Mouse (Mus musculus): ENCODE data around the gene Hoxb13. TPM values are rescaled to one million over a fixed set of nuclear protein-coding genes. Genes with fewer than 3 reads are reported as not detected.

Hoxb13 gene
- polyA plus RNA-seq, 1 experiment from 2014 or later = not detected

DNA sequence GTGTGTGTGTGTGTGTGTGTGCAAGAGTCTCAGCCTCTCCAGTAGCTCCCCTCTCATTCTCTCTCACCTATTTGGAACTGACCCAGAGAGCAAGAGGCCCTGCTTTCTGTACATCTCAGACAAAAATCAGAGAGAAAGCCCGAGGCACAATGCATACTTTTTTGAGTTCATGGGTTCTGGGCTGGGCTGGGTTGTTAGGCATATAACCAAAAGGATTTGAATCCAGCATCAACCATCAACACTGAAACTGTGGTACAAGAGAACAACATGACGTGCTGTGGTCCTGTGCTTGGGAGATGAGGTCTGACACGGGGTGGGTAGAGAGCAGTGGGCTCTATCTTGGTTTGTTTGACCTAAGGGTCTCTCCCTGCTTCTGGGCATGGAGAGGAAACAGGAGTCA, 22.5 kb upstream of the Hoxb13 start:
- H3K36me3 ChIP-seq (ENCODE audit: control insufficient read depth, insufficient read depth, low read length) = no peaks in the 10 kb centered on the region
- H3K27me3 ChIP-seq (ENCODE audit: control insufficient read depth, insufficient read depth, low read length) = peaks cover 100% of the 10 kb centered on the region
- no peak for ATAC-seq (ENCODE audit: insufficient number of reproducible peaks, insufficient read depth, low FRiP score, low read depth)
- no peak overlapping the region for H3K27ac ChIP-seq (replicated peaks in 1 of 2; ENCODE audit: control insufficient read depth in 1 of 2, insufficient read depth in 1 of 2, low read depth in 2 of 2, low read length in 2 of 2)
- H3K4me2 ChIP-seq (ENCODE audit: low read length) = no peak overlapping the region
- no peaks in the 10 kb centered on the region for H3K9me3 ChIP-seq (ENCODE audit: control insufficient read depth, low read length)
- H3K4me3 ChIP-seq (ENCODE audit: control insufficient read depth in 1 of 2, insufficient read depth in 1 of 2, low read depth in 1 of 2, low read length in 2 of 2) = no peak overlapping the region
- 2% methylated on average over 3 of the region's 3 CpGs for WGBS
- no peaks in the 10 kb centered on the region for H3K4me1 ChIP-seq (ENCODE audit: control insufficient read depth in 2 of 2, insufficient read depth in 2 of 2, low read length in 2 of 2)
- no peak overlapping the region for H3K9ac ChIP-seq (ENCODE audit: low read length)

DNA sequence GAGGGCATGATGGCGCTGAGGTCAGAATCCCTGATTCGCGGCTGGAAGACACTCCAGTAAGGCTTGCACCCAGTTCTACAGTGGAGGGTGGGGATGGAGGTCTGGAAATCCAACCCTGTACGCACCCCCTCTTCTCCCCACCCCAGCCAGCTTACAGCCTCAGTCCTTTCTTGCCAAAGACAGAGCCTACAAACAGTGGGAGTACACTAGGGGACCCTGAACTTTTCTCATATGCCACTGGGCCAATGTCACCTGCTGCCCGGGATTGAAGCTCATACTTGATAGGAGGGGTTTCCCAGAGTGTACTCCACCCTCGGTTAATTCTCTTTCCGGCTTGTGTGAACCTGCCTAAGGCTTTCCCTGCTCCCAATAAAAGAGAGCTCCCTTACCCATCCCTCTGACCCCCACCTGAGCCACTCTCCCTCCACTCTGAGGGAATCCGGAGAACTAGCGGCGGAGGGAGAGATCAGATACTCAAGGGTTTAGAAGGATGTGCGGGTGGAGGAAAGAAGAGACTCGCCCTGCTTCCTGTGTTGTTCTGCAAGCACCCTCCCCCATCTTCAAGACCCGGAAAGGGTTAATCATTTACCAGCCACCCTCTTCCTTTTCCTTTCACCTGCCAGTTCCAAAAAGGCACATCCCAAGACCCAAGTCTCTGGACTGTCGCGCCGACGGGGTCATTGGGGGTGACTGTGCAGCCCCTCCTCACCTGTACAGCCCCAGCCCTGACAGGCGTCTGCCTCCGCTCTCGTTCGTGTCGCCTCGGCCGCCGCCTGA, 21.4 kb upstream of the Hoxb13 start:
- no peak for ATAC-seq (ENCODE audit: insufficient number of reproducible peaks, insufficient read depth, low FRiP score, low read depth)
- H3K9me3 ChIP-seq (ENCODE audit: control insufficient read depth, low read length) = no peaks in the 10 kb centered on the region
- no peak overlapping the region for H3K9ac ChIP-seq (ENCODE audit: low read length)
- no peaks in the 10 kb centered on the region for H3K4me1 ChIP-seq (ENCODE audit: control insufficient read depth in 2 of 2, insufficient read depth in 2 of 2, low read length in 2 of 2)
- no peaks in the 10 kb centered on the region for H3K36me3 ChIP-seq (ENCODE audit: control insufficient read depth, insufficient read depth, low read length)
- under 1% methylated on average over 25 of the region's 25 CpGs for WGBS
- no peak overlapping the region for H3K4me2 ChIP-seq (ENCODE audit: low read length)
- H3K4me3 ChIP-seq (ENCODE audit: control insufficient read depth in 1 of 2, insufficient read depth in 1 of 2, low read depth in 1 of 2, low read length in 2 of 2) = no peak overlapping the region
- H3K27me3 ChIP-seq (ENCODE audit: control insufficient read depth, insufficient read depth, low read length) = peaks cover 99% of the 10 kb centered on the region
- H3K27ac ChIP-seq (replicated peaks in 1 of 2; ENCODE audit: control insufficient read depth in 1 of 2, insufficient read depth in 1 of 2, low read depth in 2 of 2, low read length in 2 of 2) = no peak overlapping the region

- Histone ChIP-seq H3K4me2 (ENCODE audit: low read length) (no peak overlapping the region), H3K4me1 (ENCODE audit: control insufficient read depth in 2 of 2, insufficient read depth in 2 of 2, low read length in 2 of 2) (no peaks in the 10 kb centered on the region), H3K9ac (ENCODE audit: low read length) (no peak overlapping the region), H3K9me3 (ENCODE audit: control insufficient read depth, low read length) (no peaks in the 10 kb centered on the region), H3K27ac (replicated peaks in 1 of 2; ENCODE audit: control insufficient read depth in 1 of 2, insufficient read depth in 1 of 2, low read depth in 2 of 2, low read length in 2 of 2) (no peak overlapping the region), H3K36me3 (ENCODE audit: control insufficient read depth, insufficient read depth, low read length) (no peaks in the 10 kb centered on the region), H3K27me3 (ENCODE audit: control insufficient read depth, insufficient read depth, low read length) (peaks cover 99% of the 10 kb centered on the region), H3K4me3 (ENCODE audit: control insufficient read depth in 1 of 2, insufficient read depth in 1 of 2, low read depth in 1 of 2, low read length in 2 of 2) (no peak overlapping the region)
- under 1% methylated on average over 16 of the region's 16 CpGs for WGBS
- no peak for ATAC-seq (ENCODE audit: insufficient number of reproducible peaks, insufficient read depth, low FRiP score, low read depth)
These were observed 20.8 kb upstream of the Hoxb13 start for GRCm38 (mm10) chr11:96173288-96173840.

DNA sequence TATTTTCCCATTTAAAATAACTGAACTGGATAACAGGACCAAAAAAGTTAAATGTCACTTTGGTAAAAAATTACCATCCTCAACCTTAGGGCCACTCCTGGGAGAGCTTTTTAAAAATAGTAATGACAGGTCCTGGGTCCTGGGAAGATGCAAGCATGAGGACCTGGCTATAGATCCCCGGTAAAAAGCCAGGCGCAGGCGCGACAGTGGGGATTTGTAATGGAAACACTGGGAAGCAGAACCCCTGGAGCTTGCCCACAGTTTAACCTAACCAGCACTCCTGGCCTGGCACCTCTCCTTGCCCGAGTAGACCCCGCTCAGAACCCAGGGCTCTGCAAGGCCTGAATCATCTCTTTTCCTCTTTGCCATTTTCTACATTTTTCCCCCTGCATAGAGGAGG, 19.2 kb upstream of the Hoxb13 start:
- 3% methylated on average over 6 of the region's 6 CpGs for WGBS
- Histone ChIP-seq H3K27ac (replicated peaks in 1 of 2; ENCODE audit: control insufficient read depth in 1 of 2, insufficient read depth in 1 of 2, low read depth in 2 of 2, low read length in 2 of 2) (no peak overlapping the region), H3K4me1 (ENCODE audit: control insufficient read depth in 2 of 2, insufficient read depth in 2 of 2, low read length in 2 of 2) (no peaks in the 10 kb centered on the region), H3K4me3 (ENCODE audit: control insufficient read depth in 1 of 2, insufficient read depth in 1 of 2, low read depth in 1 of 2, low read length in 2 of 2) (no peak overlapping the region), H3K36me3 (ENCODE audit: control insufficient read depth, insufficient read depth, low read length) (no peaks in the 10 kb centered on the region), H3K27me3 (ENCODE audit: control insufficient read depth, insufficient read depth, low read length) (peaks cover 99% of the 10 kb centered on the region), H3K9me3 (ENCODE audit: control insufficient read depth, low read length) (no peaks in the 10 kb centered on the region), H3K9ac (ENCODE audit: low read length) (no peak overlapping the region), H3K4me2 (ENCODE audit: low read length) (no peak overlapping the region)
- ATAC-seq (ENCODE audit: insufficient number of reproducible peaks, insufficient read depth, low FRiP score, low read depth) = no peak

DNA sequence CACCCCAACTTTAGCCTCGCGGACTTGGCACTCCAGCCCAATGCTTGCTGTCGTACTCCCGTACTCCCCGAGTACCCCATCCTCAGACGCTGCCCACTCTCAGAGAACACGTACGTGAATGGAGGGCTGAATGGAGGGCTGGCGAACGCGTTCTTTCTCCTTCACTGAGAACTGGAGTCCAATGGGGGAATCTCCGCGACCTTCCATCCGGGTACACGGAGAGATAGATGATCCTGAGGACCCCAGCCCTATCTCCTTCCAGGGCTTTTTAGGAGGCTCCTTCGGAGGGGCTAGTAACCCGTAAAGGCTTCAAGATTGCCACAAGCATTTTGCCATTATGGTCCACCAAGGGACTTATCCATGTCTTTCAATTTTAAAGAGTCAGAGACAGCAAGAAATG, 18.6 kb upstream of the Hoxb13 start:
- Histone ChIP-seq H3K9me3 (ENCODE audit: control insufficient read depth, low read length) (no peaks in the 10 kb centered on the region), H3K27ac (replicated peaks in 1 of 2; ENCODE audit: control insufficient read depth in 1 of 2, insufficient read depth in 1 of 2, low read depth in 2 of 2, low read length in 2 of 2) (no peak overlapping the region), H3K36me3 (ENCODE audit: control insufficient read depth, insufficient read depth, low read length) (no peaks in the 10 kb centered on the region), H3K4me2 (ENCODE audit: low read length) (no peak overlapping the region), H3K4me1 (ENCODE audit: control insufficient read depth in 2 of 2, insufficient read depth in 2 of 2, low read length in 2 of 2) (no peaks in the 10 kb centered on the region), H3K27me3 (ENCODE audit: control insufficient read depth, insufficient read depth, low read length) (peaks cover 99% of the 10 kb centered on the region), H3K4me3 (ENCODE audit: control insufficient read depth in 1 of 2, insufficient read depth in 1 of 2, low read depth in 1 of 2, low read length in 2 of 2) (no peak overlapping the region), H3K9ac (ENCODE audit: low read length) (no peak overlapping the region)
- no peak for ATAC-seq (ENCODE audit: insufficient number of reproducible peaks, insufficient read depth, low FRiP score, low read depth)
- under 1% methylated on average over 17 of the region's 17 CpGs for WGBS

DNA sequence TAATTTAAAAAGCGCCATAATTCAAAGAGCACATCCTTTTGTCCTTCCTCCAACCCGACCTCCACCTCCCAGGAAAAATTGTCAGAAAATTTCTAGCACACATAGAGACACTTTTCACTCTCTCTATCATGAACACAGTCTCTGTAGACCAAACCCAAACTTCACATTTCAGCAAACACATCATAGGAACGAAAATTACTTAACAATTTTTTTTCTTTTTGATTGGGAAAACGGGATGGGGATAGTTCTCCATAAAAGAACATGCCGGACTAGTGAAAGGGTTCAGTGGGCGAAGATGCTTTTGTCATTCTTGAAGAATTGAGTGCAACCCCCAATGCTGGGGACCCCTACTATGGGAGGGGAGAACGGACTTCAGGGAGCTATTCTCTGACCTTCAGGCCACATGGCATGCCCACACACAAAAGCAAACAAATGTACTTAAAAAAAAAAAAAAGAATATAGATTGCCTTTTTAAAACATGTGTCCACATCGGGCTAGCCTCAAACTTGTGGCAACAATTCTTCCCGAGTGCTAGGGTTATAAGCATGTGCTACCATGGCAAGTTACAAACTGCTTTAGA, 18.1 kb upstream of the Hoxb13 start:
- H3K27ac ChIP-seq (replicated peaks in 1 of 2; ENCODE audit: control insufficient read depth in 1 of 2, insufficient read depth in 1 of 2, low read depth in 2 of 2, low read length in 2 of 2) = no peak overlapping the region
- no peaks in the 10 kb centered on the region for H3K9me3 ChIP-seq (ENCODE audit: control insufficient read depth, low read length)
- 4% methylated on average over 9 of the region's 9 CpGs for WGBS
- H3K27me3 ChIP-seq (ENCODE audit: control insufficient read depth, insufficient read depth, low read length) = peaks cover 99% of the 10 kb centered on the region
- no peak overlapping the region for H3K4me2 ChIP-seq (ENCODE audit: low read length)
- H3K4me3 ChIP-seq (ENCODE audit: control insufficient read depth in 1 of 2, insufficient read depth in 1 of 2, low read depth in 1 of 2, low read length in 2 of 2) = no peak overlapping the region
- ATAC-seq (ENCODE audit: insufficient number of reproducible peaks, insufficient read depth, low FRiP score, low read depth) = no peak
- H3K9ac ChIP-seq (ENCODE audit: low read length) = no peak overlapping the region
- H3K36me3 ChIP-seq (ENCODE audit: control insufficient read depth, insufficient read depth, low read length) = no peaks in the 10 kb centered on the region
- no peaks in the 10 kb centered on the region for H3K4me1 ChIP-seq (ENCODE audit: control insufficient read depth in 2 of 2, insufficient read depth in 2 of 2, low read length in 2 of 2)

DNA sequence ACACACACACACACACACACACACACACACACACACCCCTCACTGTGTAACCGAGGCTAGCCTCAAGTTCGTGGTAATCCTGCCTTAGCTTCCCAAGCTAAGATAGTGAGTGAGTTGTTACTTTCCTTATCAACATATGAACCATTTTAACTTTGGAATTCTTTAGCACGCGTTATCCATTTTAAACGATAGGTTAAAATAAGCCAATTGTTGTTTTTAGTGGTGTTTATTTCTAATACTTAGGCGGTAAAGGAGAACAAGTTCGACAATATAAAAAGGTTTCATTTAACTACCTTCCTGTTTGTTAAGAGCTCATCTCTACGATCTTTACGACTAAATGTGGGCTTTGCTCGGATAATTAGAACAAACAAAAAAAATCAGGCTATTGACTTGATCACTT, 17.3 kb upstream of the Hoxb13 start:
- Histone ChIP-seq H3K9ac (ENCODE audit: low read length) (no peak overlapping the region), H3K9me3 (ENCODE audit: control insufficient read depth, low read length) (no peaks in the 10 kb centered on the region), H3K36me3 (ENCODE audit: control insufficient read depth, insufficient read depth, low read length) (no peaks in the 10 kb centered on the region), H3K27me3 (ENCODE audit: control insufficient read depth, insufficient read depth, low read length) (peaks cover 99% of the 10 kb centered on the region), H3K4me3 (ENCODE audit: control insufficient read depth in 1 of 2, insufficient read depth in 1 of 2, low read depth in 1 of 2, low read length in 2 of 2) (no peak overlapping the region), H3K27ac (replicated peaks in 1 of 2; ENCODE audit: control insufficient read depth in 1 of 2, insufficient read depth in 1 of 2, low read depth in 2 of 2, low read length in 2 of 2) (no peak overlapping the region), H3K4me2 (ENCODE audit: low read length) (no peak overlapping the region), H3K4me1 (ENCODE audit: control insufficient read depth in 2 of 2, insufficient read depth in 2 of 2, low read length in 2 of 2) (no peaks in the 10 kb centered on the region)
- ATAC-seq (ENCODE audit: insufficient number of reproducible peaks, insufficient read depth, low FRiP score, low read depth) = no peak
- 1% methylated on average over 10 of the region's 10 CpGs for WGBS

Measured in heart, embryonic 14.5 days (tissue).